Mouse (Mus musculus): ENCODE measurements around the gene Plppr3. TPM values are rescaled to one million over a fixed set of nuclear protein-coding genes. Genes with fewer than 3 reads are reported as not detected.

Gene Plppr3
- polyA plus RNA-seq, 1 experiment from 2014 or later: 16.4 TPM

- Histone ChIP-seq H3K4me2 (peak overlapping the region; percentile 86), H3K9me3 (no peaks in the 10 kb centered on the region), H3K4me1 (peaks cover 48% of the 10 kb centered on the region), H3K27ac (replicated peaks) (no peak overlapping the region), H3K4me3 (0 out of 2 replicates have a peak overlapping the region, but pooled peaks have one; percentile 6), H3K9ac (peak overlapping the region; percentile 58), H3K27me3 (replicated peaks) (peaks cover 28% of the 10 kb centered on the region), H3K36me3 (peaks cover 32% of the 10 kb centered on the region)
- 68% methylated on average over 7 of the region's 7 CpGs for WGBS
- ATAC-seq (ENCODE audit: extremely low read depth, insufficient number of reproducible peaks, low FRiP score, low TSS enrichment): no peak
Observed at GRCm38 (mm10) chr10:79914948-79915596, 40.6 kb upstream of the Plppr3 start.

GRCm38 (mm10) chr10:79914131-79914947 is 39.9 kb upstream of the Plppr3 start:
- H3K4me3 ChIP-seq: 0 out of 2 replicates have a peak overlapping the region, but pooled peaks have one; percentile 6
- no peaks in the 10 kb centered on the region for H3K9me3 ChIP-seq
- peak overlapping the region; percentile 58 for H3K9ac ChIP-seq
- H3K27me3 ChIP-seq (replicated peaks): peaks cover 21% of the 10 kb centered on the region
- H3K27ac ChIP-seq (replicated peaks): no peak overlapping the region
- peaks cover 50% of the 10 kb centered on the region for H3K4me1 ChIP-seq
- 57% methylated on average over 11 of the region's 11 CpGs for WGBS
- peak overlapping the region; percentile 86; the same call in 1 of the 2 replicates for H3K4me2 ChIP-seq
- ATAC-seq (ENCODE audit: extremely low read depth, insufficient number of reproducible peaks, low FRiP score, low TSS enrichment): no peak
- peaks cover 32% of the 10 kb centered on the region for H3K36me3 ChIP-seq

GRCm38 (mm10) chr10:79912412-79912811 is 38.0 kb upstream of the Plppr3 start:
- Histone ChIP-seq H3K27ac (replicated peaks) (no peak overlapping the region), H3K27me3 (replicated peaks) (peaks cover 2% of the 10 kb centered on the region), H3K9me3 (no peaks in the 10 kb centered on the region), H3K36me3 (peaks cover 32% of the 10 kb centered on the region), H3K9ac (no peak overlapping the region; the same call in 1 of the 2 replicates), H3K4me2 (no peak overlapping the region), H3K4me3 (no peak overlapping the region), H3K4me1 (peaks cover 44% of the 10 kb centered on the region)
- WGBS: 64% methylated on average over 20 of the region's 20 CpGs
- no peak for ATAC-seq (ENCODE audit: extremely low read depth, insufficient number of reproducible peaks, low FRiP score, low TSS enrichment)

- H3K9ac ChIP-seq: peak within 1 kb of the TSS; percentile 4; the same call in 1 of the 2 replicates
- 95% methylated on average over 4 of the region's 4 CpGs for WGBS
Observed at GRCm38 (mm10) chr10:79910556-79910955, 36.1 kb upstream of the Plppr3 start, which contains the start of gene Gm26602. Gene Gm26602, plus strand, starts transcription at chr10:79910856.

GRCm38 (mm10) chr10:79909092-79909922 is 34.9 kb upstream of the Plppr3 start:
- Histone ChIP-seq H3K36me3 (peaks cover 62% of the 10 kb centered on the region), H3K4me2 (peak overlapping the region; percentile 68), H3K9ac (peak overlapping the region; percentile 57), H3K4me3 (peak overlapping the region; percentile 71), H3K27ac (replicated peaks) (peak overlapping the region; percentile 51), H3K9me3 (no peaks in the 10 kb centered on the region), H3K4me1 (peaks cover 22% of the 10 kb centered on the region), H3K27me3 (replicated peaks) (no peaks in the 10 kb centered on the region)
- WGBS: 24% methylated on average over 14 of the region's 14 CpGs
- ATAC-seq (ENCODE audit: extremely low read depth, insufficient number of reproducible peaks, low FRiP score, low TSS enrichment): no peak

More at GRCm38 (mm10) chr10:79910556-79910955, 36.1 kb upstream of the Plppr3 start, which contains the start of gene Gm26602:
- no peaks in the 10 kb centered on the region for H3K27me3 ChIP-seq (replicated peaks)
- H3K9me3 ChIP-seq: no peaks in the 10 kb centered on the region
- no peak within 1 kb of the TSS for H3K27ac ChIP-seq (replicated peaks)
- no peak for ATAC-seq (ENCODE audit: extremely low read depth, insufficient number of reproducible peaks, low FRiP score, low TSS enrichment)
- peaks cover 34% of the 10 kb centered on the region for H3K4me1 ChIP-seq
- H3K36me3 ChIP-seq: peaks cover 50% of the 10 kb centered on the region
- no peak within 1 kb of the TSS for H3K4me2 ChIP-seq
- H3K4me3 ChIP-seq: no peak within 1 kb of the TSS

GRCm38 (mm10) chr10:79908167-79909091 is 34.0 kb upstream of the Plppr3 start, which contains the start of gene Med16:
Gene Med16, minus strand, starts transcription at chr10:79908923.
- H3K9me3 ChIP-seq: no peaks in the 10 kb centered on the region
- H3K4me1 ChIP-seq: peaks cover 15% of the 10 kb centered on the region
- peak within 1 kb of the TSS; percentile 68 for H3K4me2 ChIP-seq
- WGBS: 1% methylated on average over 52 of the region's 52 CpGs
- H3K4me3 ChIP-seq: peak within 1 kb of the TSS; percentile 71
- peak within 1 kb of the TSS; percentile 92 for H3K27ac ChIP-seq (replicated peaks)
- H3K9ac ChIP-seq: peak within 1 kb of the TSS; percentile 94
- no peaks in the 10 kb centered on the region for H3K27me3 ChIP-seq (replicated peaks)
- peak; percentile 96 for ATAC-seq (ENCODE audit: extremely low read depth, insufficient number of reproducible peaks, low FRiP score, low TSS enrichment)
- peaks cover 70% of the 10 kb centered on the region for H3K36me3 ChIP-seq

GRCm38 (mm10) chr10:79907415-79907814 is 33.0 kb upstream of the Plppr3 start:
- no peaks in the 10 kb centered on the region for H3K27me3 ChIP-seq (replicated peaks)
- no peak overlapping the region for H3K27ac ChIP-seq (replicated peaks)
- peak overlapping the region; percentile 71; the same call in 1 of the 2 replicates for H3K4me3 ChIP-seq
- peaks cover 15% of the 10 kb centered on the region for H3K4me1 ChIP-seq
- H3K36me3 ChIP-seq: peaks cover 70% of the 10 kb centered on the region
- WGBS: 91% methylated on average over 10 of the region's 10 CpGs
- peak overlapping the region; percentile 68; the same call in 1 of the 2 replicates for H3K4me2 ChIP-seq
- no peak for ATAC-seq (ENCODE audit: extremely low read depth, insufficient number of reproducible peaks, low FRiP score, low TSS enrichment)
- no peaks in the 10 kb centered on the region for H3K9me3 ChIP-seq
- H3K9ac ChIP-seq: peak overlapping the region; percentile 5; the same call in 1 of the 2 replicates

GRCm38 (mm10) chr10:79906712-79907111 is 32.3 kb upstream of the Plppr3 start:
- Histone ChIP-seq H3K9ac (no peak overlapping the region), H3K27ac (replicated peaks) (no peak overlapping the region), H3K4me1 (peaks cover 15% of the 10 kb centered on the region), H3K36me3 (peaks cover 70% of the 10 kb centered on the region), H3K27me3 (replicated peaks) (no peaks in the 10 kb centered on the region), H3K4me3 (no peak overlapping the region), H3K4me2 (no peak overlapping the region), H3K9me3 (no peaks in the 10 kb centered on the region)
- ATAC-seq (ENCODE audit: extremely low read depth, insufficient number of reproducible peaks, low FRiP score, low TSS enrichment): no peak
- 94% methylated on average over 9 of the region's 9 CpGs for WGBS

GRCm38 (mm10) chr10:79900951-79901410 is 26.5 kb upstream of the Plppr3 start:
- H3K4me2 ChIP-seq: no peak overlapping the region
- 83% methylated on average over 2 of the region's 2 CpGs for WGBS
- H3K4me1 ChIP-seq: no peaks in the 10 kb centered on the region
- no peaks in the 10 kb centered on the region for H3K9me3 ChIP-seq
- no peak overlapping the region for H3K4me3 ChIP-seq
- ATAC-seq (ENCODE audit: extremely low read depth, insufficient number of reproducible peaks, low FRiP score, low TSS enrichment): no peak
- H3K9ac ChIP-seq: no peak overlapping the region
- no peaks in the 10 kb centered on the region for H3K27me3 ChIP-seq (replicated peaks)
- H3K36me3 ChIP-seq: peaks cover 97% of the 10 kb centered on the region
- no peak overlapping the region for H3K27ac ChIP-seq (replicated peaks)
